Mouse (Mus musculus) heart, embryonic 11.5 days (tissue): Measurements from ENCODE around the gene Foxj3. TPM values are rescaled to one million over a fixed set of nuclear protein-coding genes. Genes with fewer than 3 reads are reported as not detected.
"Not testable (repeated sequence)": the region's sequence is repeated elsewhere in the genome, so short reads cannot be mapped to it uniquely, and the experiment has no call there.

Source experiments
- ATAC-seq: fragments of 200-750 bp; cut with Nextera tagmentation; replicated peaks from 2 replicates; pipeline ENCODE4 v1.8.0; 2017; ENCODE audit warnings: moderate library complexity; ENCODE audit not compliant: insufficient number of reproducible peaks, low FRiP score, low TSS enrichment
- H3K27ac ChIP-seq: fragments of 300-500 bp; sonication (generic); 2 replicates; pipeline ENCODE4 v1.5.1; 2014; ENCODE audit warnings: mild to moderate bottlenecking, low read depth, low read length
- H3K27me3 ChIP-seq: fragments of 300-500 bp; sonication (generic); 2 replicates; pipeline ENCODE4 v1.6.1; 2014; ENCODE audit warnings: mild to moderate bottlenecking, low read length, mixed read lengths; ENCODE audit not compliant: control insufficient read depth, insufficient read depth
- H3K36me3 ChIP-seq: fragments of 300-500 bp; sonication (generic); 2 replicates; pipeline ENCODE4 v1.6.1; 2014; ENCODE audit warnings: mild to moderate bottlenecking, low read length, moderate library complexity, mixed read lengths; ENCODE audit not compliant: control insufficient read depth, insufficient read depth
- H3K4me1 ChIP-seq: fragments of 300-500 bp; sonication (generic); 2 replicates; pipeline ENCODE4 v1.6.1; 2014; ENCODE audit warnings: low read length; ENCODE audit not compliant: control insufficient read depth, insufficient read depth
- H3K4me2 ChIP-seq: fragments of 300-500 bp; sonication (generic); 2 replicates; pipeline ENCODE4 v1.6.1; 2014; ENCODE audit warnings: mild to moderate bottlenecking, moderate library complexity
- H3K4me3 ChIP-seq: fragments of 300-500 bp; sonication (generic); 2 replicates; pipeline ENCODE4 v1.5.1; 2014; ENCODE audit warnings: low read depth, low read length
- H3K9ac ChIP-seq: fragments of 300-500 bp; sonication (generic); 2 replicates; pipeline ENCODE4 v1.6.1; 2014; ENCODE audit warnings: mild to moderate bottlenecking, low read depth, low read length, moderate library complexity
- H3K9me3 ChIP-seq: fragments of 300-500 bp; sonication (generic); replicated peaks from 2 replicates; pipeline ENCODE4 v1.6.1; 2016; ENCODE audit warnings: low read length; ENCODE audit not compliant: control insufficient read depth
- WGBS: fragments of 180-500 bp; shearing (Covaris S2); extraction: QIAGEN DNeasy Blood & Tissue Kit; methylation state at CpG from one replicate; pipeline ENCODE4 v1.1.7; 2014; ENCODE audit not compliant: insufficient replicate concordance; 5-methylcytosine and 5-hydroxymethylcytosine counted together
- polyA plus RNA-seq: library from polyadenylated mRNA; unstranded; fragments of >200 nt; fragmentation: Nextera tagmentation; extraction: Ambion mirVana; gene quantifications from 2 replicates; pipeline ENCODE4 v1.2.1, GENCODE M21; 2014

The Foxj3 gene
- polyA plus RNA-seq, 1 experiment from 2014 or later: 19.3 TPM

DNA sequence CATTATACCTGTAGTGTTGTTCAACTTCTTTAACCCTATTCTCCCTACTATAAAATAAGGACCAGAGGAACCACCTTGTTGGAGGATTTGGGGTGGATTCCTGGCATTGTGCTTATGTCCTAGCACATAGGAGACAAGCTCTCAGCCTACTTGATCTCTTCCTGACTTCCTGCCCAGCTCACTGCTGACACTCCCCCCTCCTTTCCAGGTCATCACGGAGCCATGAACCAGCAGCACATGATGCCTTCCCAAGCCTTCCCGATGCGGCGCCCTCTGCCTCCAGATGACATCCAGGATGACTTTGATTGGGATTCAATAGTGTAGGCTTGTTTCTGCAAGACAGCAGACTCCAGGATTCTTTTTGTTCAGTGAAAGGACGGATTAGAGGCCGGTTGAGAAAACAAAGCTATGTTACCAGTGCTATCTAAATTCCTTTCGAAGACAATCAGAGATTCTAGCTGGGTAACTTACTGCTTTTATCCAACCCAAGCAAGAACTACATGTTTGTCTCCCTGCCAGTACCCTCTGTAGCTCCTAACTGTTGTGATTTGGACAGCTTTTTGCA lies 89.4 kb downstream of the Foxj3 start:
- H3K4me1 ChIP-seq: peaks cover 18% of the 10 kb centered on the region
- H3K27me3 ChIP-seq: no peaks in the 10 kb centered on the region
- H3K36me3 ChIP-seq: peaks cover 9% of the 10 kb centered on the region; the same call in 1 of the 2 replicates
- no peak overlapping the region for H3K4me3 ChIP-seq
- H3K4me2 ChIP-seq: no peak overlapping the region
- no peak overlapping the region for H3K9ac ChIP-seq
- no peak for ATAC-seq
- 58% methylated on average over 7 of the region's 7 CpGs for WGBS
- no peak overlapping the region for H3K27ac ChIP-seq
- H3K9me3 ChIP-seq: no peaks in the 10 kb centered on the region

DNA sequence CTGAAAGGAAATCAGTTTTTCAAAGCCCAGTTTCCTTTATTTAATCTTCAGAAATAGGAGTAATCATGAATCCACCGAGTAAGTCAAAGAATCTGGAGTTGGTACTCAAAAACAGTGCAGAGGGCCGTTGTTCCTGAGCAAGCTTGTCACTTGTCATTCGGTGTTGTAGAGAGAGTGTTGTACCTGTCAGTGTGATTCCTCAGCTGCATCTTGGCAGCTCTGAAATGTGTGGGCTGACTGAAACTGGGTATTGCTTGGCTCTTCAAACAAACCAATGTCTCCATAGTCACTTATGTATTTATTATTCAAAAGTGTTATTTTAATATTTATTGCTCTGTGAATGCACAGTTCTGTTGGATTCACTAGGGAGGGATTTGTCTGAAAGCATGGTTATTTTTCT lies 90.1 kb downstream of the Foxj3 start:
- WGBS: 51% methylated on average over 3 of the region's 3 CpGs
- Histone ChIP-seq H3K4me1 (peaks cover 26% of the 10 kb centered on the region), H3K4me3 (no peak overlapping the region), H3K4me2 (no peak overlapping the region), H3K27ac (no peak overlapping the region; the same call in 1 of the 2 replicates), H3K36me3 (peaks cover 9% of the 10 kb centered on the region; the same call in 1 of the 2 replicates), H3K9me3 (no peaks in the 10 kb centered on the region), H3K27me3 (no peaks in the 10 kb centered on the region), H3K9ac (no peak overlapping the region)
- ATAC-seq: no peak

DNA sequence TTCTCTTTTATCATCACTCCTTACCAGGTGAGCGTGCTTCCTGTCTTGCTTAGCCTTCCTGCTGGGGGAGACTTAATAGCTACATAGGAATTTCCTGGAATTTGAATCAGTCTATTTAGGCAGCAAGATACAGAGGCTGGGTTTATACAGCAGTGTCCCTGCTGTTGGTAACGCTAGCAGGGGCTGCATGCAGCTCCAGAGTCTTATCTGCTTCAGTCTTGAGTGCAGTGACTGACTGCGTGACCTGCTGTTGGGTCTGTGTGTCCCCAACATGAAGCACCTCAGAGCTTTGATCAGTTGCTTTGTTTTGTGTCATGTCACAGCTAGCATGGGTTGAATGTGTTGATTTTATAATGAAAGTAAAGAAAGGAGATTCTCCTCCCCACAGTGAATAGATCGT lies 90.5 kb downstream of the Foxj3 start:
- no peaks in the 10 kb centered on the region for H3K9me3 ChIP-seq
- ATAC-seq: no peak
- H3K4me2 ChIP-seq: no peak overlapping the region
- H3K4me3 ChIP-seq: no peak overlapping the region
- H3K9ac ChIP-seq: no peak overlapping the region
- peak overlapping the region; percentile 22 for H3K27ac ChIP-seq
- H3K36me3 ChIP-seq: peaks cover 9% of the 10 kb centered on the region; the same call in 1 of the 2 replicates
- H3K27me3 ChIP-seq: no peaks in the 10 kb centered on the region
- 51% methylated on average over 4 of the region's 4 CpGs for WGBS
- peaks cover 30% of the 10 kb centered on the region for H3K4me1 ChIP-seq

DNA sequence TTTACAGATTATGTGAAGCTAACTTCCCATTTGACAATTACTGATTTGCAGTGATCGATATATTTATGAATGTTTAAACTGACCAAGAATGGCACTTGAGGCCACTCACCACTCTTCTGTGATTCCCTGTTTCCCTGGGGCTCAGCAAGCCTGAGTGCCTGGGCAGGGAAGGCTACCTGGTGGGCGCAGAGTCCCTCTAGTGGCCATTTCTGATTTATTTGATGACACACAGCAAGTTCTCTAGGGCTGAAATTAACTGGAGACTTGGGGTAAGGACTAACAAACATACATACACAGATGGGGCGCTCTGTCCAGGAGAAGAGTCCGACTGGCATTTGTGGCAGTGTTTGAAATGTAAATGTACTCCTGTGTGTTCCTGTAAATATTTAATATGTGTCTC lies 91.6 kb downstream of the Foxj3 start:
- peaks cover 40% of the 10 kb centered on the region for H3K4me1 ChIP-seq
- H3K27me3 ChIP-seq, H3K4me2 ChIP-seq, H3K9me3 ChIP-seq, H3K36me3 ChIP-seq, ATAC-seq, H3K27ac ChIP-seq, H3K9ac ChIP-seq, H3K4me3 ChIP-seq: not testable (repeated sequence)
- WGBS: 75% methylated on average over 4 of the region's 4 CpGs

DNA sequence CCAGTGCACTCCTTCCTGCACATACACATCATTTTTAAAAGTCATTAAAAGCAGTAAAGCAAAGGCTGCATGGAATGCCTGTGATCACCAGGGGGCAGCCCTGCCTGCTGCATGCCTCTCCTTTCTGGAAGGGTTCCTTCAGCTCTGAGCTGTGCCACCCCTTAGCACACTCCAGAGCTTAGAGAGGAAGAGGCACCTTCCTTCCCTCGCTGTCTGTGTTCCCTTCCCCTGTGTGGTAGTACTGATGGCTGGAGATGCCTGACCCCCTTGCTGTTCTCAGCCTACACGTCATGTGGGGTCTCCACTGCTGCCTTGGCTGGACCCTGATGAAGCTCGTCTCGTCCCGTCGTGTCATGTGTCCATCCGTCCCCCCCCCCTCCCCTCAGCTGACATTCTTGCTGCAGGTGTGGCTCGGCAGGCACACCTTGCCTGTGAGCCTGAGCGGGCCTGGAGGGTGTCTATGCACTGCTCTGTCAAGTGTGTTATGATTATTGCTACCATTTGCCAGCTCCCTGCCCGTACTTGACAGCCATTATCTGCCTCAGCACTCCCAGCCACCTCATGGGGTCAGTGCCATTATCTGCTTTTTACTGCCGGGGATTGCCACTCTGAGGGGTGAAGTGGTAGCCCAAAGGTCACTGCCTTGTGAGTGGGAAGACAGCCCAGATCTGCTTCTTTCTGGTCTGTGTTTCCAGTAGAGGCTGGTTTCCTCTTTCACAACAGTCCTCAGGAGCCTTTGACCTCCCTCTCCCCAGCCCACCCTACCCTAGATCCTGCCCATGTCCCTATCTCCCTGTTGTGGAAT lies 94.5 kb downstream of the Foxj3 start:
- Histone ChIP-seq H3K4me1 (peaks cover 54% of the 10 kb centered on the region), H3K9me3 (no peaks in the 10 kb centered on the region), H3K9ac (peak overlapping the region; percentile 39; the same call in 1 of the 2 replicates), H3K36me3 (peaks cover 3% of the 10 kb centered on the region; the same call in 1 of the 2 replicates), H3K4me2 (peak overlapping the region; percentile 2; the same call in 1 of the 2 replicates), H3K4me3 (no peak overlapping the region), H3K27ac (peak overlapping the region; percentile 46), H3K27me3 (no peaks in the 10 kb centered on the region)
- ATAC-seq: peak; percentile 56; the same call in 1 of the 2 replicates
- 30% methylated on average over 11 of the region's 11 CpGs for WGBS

DNA sequence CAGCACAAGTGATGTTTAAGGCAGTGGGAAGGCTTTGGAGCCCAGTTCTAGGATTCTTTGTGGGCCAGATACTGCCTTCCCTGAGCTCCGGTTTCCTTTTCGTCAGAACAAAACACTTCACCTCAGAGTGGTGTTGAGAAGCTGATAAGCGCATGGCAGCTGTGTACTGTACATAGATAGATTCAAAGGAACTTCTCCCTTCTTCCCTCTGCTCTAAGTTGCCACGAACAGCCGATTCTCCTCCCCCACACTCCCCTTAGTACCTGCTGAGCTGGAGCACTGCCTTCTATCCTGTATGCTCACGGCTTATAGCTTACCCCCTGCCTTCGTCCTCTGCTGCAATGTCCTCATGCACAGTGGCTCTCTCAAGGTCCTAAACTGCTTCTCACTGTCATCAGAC lies 95.9 kb downstream of the Foxj3 start:
- 25% methylated on average over 7 of the region's 7 CpGs for WGBS
- Histone ChIP-seq H3K4me1 (peaks cover 54% of the 10 kb centered on the region), H3K36me3 (peaks cover 3% of the 10 kb centered on the region; the same call in 1 of the 2 replicates), H3K9me3 (no peaks in the 10 kb centered on the region), H3K4me2 (peak overlapping the region; percentile 16; the same call in 1 of the 2 replicates), H3K9ac (0 out of 2 replicates have a peak overlapping the region, but pooled peaks have one; percentile 5), H3K27ac (peak overlapping the region; percentile 71), H3K27me3 (no peaks in the 10 kb centered on the region), H3K4me3 (no peak overlapping the region)
- no peak for ATAC-seq

DNA sequence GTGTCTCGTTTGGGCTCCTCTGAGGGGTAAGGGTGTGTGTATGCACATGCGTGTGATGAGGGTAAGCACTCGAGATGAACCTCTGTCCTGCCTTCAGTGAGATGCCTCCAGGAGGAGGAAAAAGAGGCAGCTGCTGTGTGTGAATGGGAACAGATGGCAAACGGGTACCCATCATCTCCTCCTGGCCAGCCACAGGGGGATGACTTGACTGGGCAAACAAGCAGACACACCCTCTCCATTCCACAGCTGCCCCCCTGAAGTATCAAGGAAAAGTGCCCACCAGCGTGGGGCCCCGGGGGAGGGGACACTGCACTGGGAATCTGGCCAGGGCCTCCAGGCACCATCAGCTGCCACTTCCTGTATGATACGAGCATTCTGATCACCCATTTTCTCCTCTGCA lies 96.5 kb downstream of the Foxj3 start:
- Histone ChIP-seq H3K4me1 (peaks cover 54% of the 10 kb centered on the region), H3K4me3 (no peak overlapping the region), H3K4me2 (no peak overlapping the region; the same call in 1 of the 2 replicates), H3K36me3 (peaks cover 3% of the 10 kb centered on the region; the same call in 1 of the 2 replicates), H3K27me3 (no peaks in the 10 kb centered on the region), H3K27ac (peak overlapping the region; percentile 71), H3K9ac (0 out of 2 replicates have a peak overlapping the region, but pooled peaks have one; percentile 22), H3K9me3 (no peaks in the 10 kb centered on the region)
- ATAC-seq: no peak
- 50% methylated on average over 7 of the region's 7 CpGs for WGBS

DNA sequence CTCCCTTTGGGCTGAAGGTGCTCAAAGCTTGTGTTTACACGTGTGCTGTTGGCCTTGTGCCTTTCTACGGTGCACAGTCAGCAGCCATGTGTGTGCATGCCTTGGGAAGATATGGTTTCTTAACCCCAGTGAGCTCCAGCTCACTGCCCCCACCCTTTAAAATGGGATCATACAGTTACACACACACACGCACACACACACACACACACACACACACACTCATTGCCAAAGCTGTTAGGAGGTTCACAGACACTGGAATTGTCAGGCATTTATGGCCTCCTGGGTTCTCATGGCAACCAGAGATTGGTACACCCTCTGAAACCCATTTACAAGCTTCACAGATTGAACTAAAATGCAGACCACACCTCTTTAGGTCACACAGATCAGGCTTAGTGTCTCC lies 97.1 kb downstream of the Foxj3 start:
- Histone ChIP-seq H3K4me3 (no peak overlapping the region), H3K4me1 (peaks cover 54% of the 10 kb centered on the region), H3K9me3 (no peaks in the 10 kb centered on the region), H3K27ac (no peak overlapping the region), H3K4me2 (no peak overlapping the region), H3K36me3 (peaks cover 3% of the 10 kb centered on the region; the same call in 1 of the 2 replicates), H3K9ac (no peak overlapping the region), H3K27me3 (no peaks in the 10 kb centered on the region)
- ATAC-seq: no peak
- WGBS: 86% methylated on average over 3 of the region's 3 CpGs
